Mouse (Mus musculus) cerebellum, adult 2 months (tissue): ENCODE results near the gene Mrgprh.

Experiments used
- CTCF ChIP-seq: fragments of 200-500 bp; IDR thresholded peaks from 2 replicates; pipeline ENCODE4 v1.5.1; 2011; ENCODE audit warnings: low read depth, mild to moderate bottlenecking, control low read depth, low read length, moderate library complexity, borderline replicate concordance; ENCODE audit not compliant: insufficient read depth
- POLR2A ChIP-seq: fragments of 200-500 bp; IDR thresholded peaks from 2 replicates; pipeline ENCODE4 v1.6.1; 2011; ENCODE audit warnings: low read length, control low read depth, borderline replicate concordance; ENCODE audit not compliant: insufficient read depth

DNA sequence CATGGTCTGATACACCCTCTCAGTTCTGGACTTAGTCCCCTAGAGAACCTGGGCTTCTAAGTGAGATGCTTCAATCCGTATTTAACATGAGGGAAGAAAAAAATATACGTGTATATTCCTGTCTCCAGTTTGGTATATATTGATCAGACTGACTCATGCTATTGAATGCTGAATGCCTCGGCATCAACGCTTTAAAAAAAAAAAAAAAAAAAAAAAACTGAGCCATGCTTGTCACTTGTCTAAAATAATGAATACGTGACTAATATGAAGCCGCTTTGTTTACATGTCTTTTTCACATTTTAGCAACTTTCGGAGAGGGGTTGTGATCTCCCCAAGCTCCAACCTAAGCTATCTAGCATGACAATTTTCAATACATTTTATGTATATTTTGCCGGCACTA is 34.6 kb downstream of the Mrgprh start:
- TF ChIP-seq POLR2A (no peak), CTCF (no peak)
